Mouse (Mus musculus) CH12.LX (cell line): ENCODE measurements at regions not wholly inside any gene's neighbourhood (a gene's known extent, or its start where the extent isn't known, plus 50 kb on each side); places are given as distances from the start of the nearest gene placed in this dataset.

Experiments
- DNase-seq: peaks from one replicate; pipeline ENCODE4 v3.0.0-alpha.2; 2013; ENCODE audit errors: extremely low read depth
- H3K27ac ChIP-seq: 2 replicates; pipeline ENCODE4 v1.5.1; 2012; ENCODE audit warnings: low read depth, mild to moderate bottlenecking, control low read depth, moderate library complexity; ENCODE audit not compliant: insufficient read depth
- H3K27me3 ChIP-seq: replicated peaks from 2 replicates; pipeline ENCODE3; 2012; ENCODE audit warnings: inconsistent platforms
- H3K36me3 ChIP-seq, 2 experiments: replicated peaks in 1 of 2; 2 replicates each; pipeline versions ENCODE3 to v1.6.1; 2012; ENCODE audit warnings: inconsistent platforms in 1 of 2, low read length in 1 of 2, mild to moderate bottlenecking in 1 of 2, mixed read lengths in 1 of 2, moderate library complexity in 1 of 2; ENCODE audit not compliant: control insufficient read depth in 1 of 2, insufficient read depth in 1 of 2
- H3K4me1 ChIP-seq, 2 experiments: 2 replicates each; pipeline ENCODE4 v1.6.1; 2012; ENCODE audit warnings: inconsistent platforms in 1 of 2, moderate library complexity in 1 of 2; ENCODE audit not compliant: insufficient read depth in 2 of 2, control insufficient read depth in 1 of 2
- H3K4me2 ChIP-seq: 2 replicates; pipeline ENCODE4 v1.6.1; 2012; ENCODE audit warnings: low read depth, mild to moderate bottlenecking, control low read depth; ENCODE audit not compliant: poor library complexity, insufficient read depth, severe bottlenecking
- H3K4me3 ChIP-seq, 3 experiments: fragments of 150-350 bp in 1 of 3; sonication (generic) in 1 of 3; replicated peaks in 1 of 3; 2 replicates each; pipeline versions ENCODE3 to v1.5.1; 2011 to 2012; ENCODE audit warnings: low read depth in 2 of 3, low read length in 2 of 3, mild to moderate bottlenecking in 2 of 3, moderate library complexity in 2 of 3, control low read depth in 1 of 3, improper control_type of control experiment in 1 of 3, inconsistent platforms in 1 of 3, mixed read lengths in 1 of 3; ENCODE audit not compliant: poor library complexity in 1 of 3
- H3K79me2 ChIP-seq: replicated peaks from 2 replicates; pipeline ENCODE4 v1.6.1; 2012; ENCODE audit warnings: mild to moderate bottlenecking, moderate library complexity; ENCODE audit not compliant: control insufficient read depth, poor library complexity, insufficient read depth, severe bottlenecking; ENCODE audit errors: extremely low read depth
- H3K9ac ChIP-seq: 2 replicates; pipeline ENCODE4 v1.6.1; 2012; ENCODE audit warnings: low read depth, mild to moderate bottlenecking, control low read depth, moderate library complexity; ENCODE audit not compliant: insufficient read depth
- H3K9me3 ChIP-seq: replicated peaks from 2 replicates; pipeline ENCODE3; 2012; ENCODE audit warnings: low read length, inconsistent platforms, mixed read lengths
- CHD2 ChIP-seq: IDR thresholded peaks from 2 replicates; pipeline ENCODE4 v1.6.1; 2011; ENCODE audit warnings: low read length, improper control_type of control experiment
- CTCF ChIP-seq, 2 experiments: IDR thresholded peaks in 1 of 2; conservative IDR thresholded peaks in 1 of 2; 2 replicates each; pipeline ENCODE4 v1.5.1; 2011 to 2012; ENCODE audit warnings: low read depth in 2 of 2, low read length in 2 of 2, improper control_type of control experiment in 1 of 2, inconsistent platforms in 1 of 2, mild to moderate bottlenecking in 1 of 2, moderate library complexity in 1 of 2
- ELF1 ChIP-seq: IDR thresholded peaks from 2 replicates; pipeline ENCODE4 v1.6.1; 2014; ENCODE audit warnings: low read depth, mild to moderate bottlenecking, inconsistent platforms, low read length, improper control_type of control experiment
- HCFC1 ChIP-seq: IDR thresholded peaks from 2 replicates; pipeline ENCODE4 v1.6.1; 2012; ENCODE audit warnings: low read depth, mild to moderate bottlenecking, inconsistent platforms, low read length, improper control_type of control experiment
- IRF4 ChIP-seq: IDR thresholded peaks from 2 replicates; pipeline ENCODE4 v1.6.1; 2014; ENCODE audit warnings: low read depth, mild to moderate bottlenecking, inconsistent platforms, low read length, improper control_type of control experiment
- JUN ChIP-seq: IDR thresholded peaks from 2 replicates; pipeline ENCODE4 v1.6.1; 2011; ENCODE audit warnings: low read depth, mild to moderate bottlenecking, low read length, improper control_type of control experiment, moderate library complexity; ENCODE audit not compliant: insufficient read depth
- KAT2A ChIP-seq: IDR thresholded peaks from 2 replicates; pipeline ENCODE4 v1.6.1; 2012; ENCODE audit warnings: low read length, improper control_type of control experiment, inconsistent platforms; ENCODE audit not compliant: insufficient replicate concordance
- MAZ ChIP-seq: IDR thresholded peaks from 2 replicates; pipeline ENCODE4 v1.6.1; 2012; ENCODE audit warnings: low read depth, mild to moderate bottlenecking, inconsistent platforms, low read length, improper control_type of control experiment, moderate library complexity
- NELFE ChIP-seq: IDR thresholded peaks from 2 replicates; pipeline ENCODE4 v1.6.1; 2011; ENCODE audit warnings: low read depth, low read length, improper control_type of control experiment
- NRF1 ChIP-seq: IDR thresholded peaks from 2 replicates; pipeline ENCODE4 v1.6.1; 2014; ENCODE audit warnings: low read depth, mild to moderate bottlenecking, inconsistent platforms, low read length, improper control_type of control experiment, moderate library complexity
- PAX5 ChIP-seq: IDR thresholded peaks from 2 replicates; pipeline ENCODE4 v1.6.1; 2012; ENCODE audit warnings: low read length, inconsistent platforms, mixed read lengths
- RAD21 ChIP-seq: IDR thresholded peaks from 2 replicates; pipeline ENCODE4 v1.6.1; 2011; ENCODE audit warnings: low read depth, mild to moderate bottlenecking, low read length, improper control_type of control experiment, moderate library complexity
- TBP ChIP-seq: conservative IDR thresholded peaks from 2 replicates; pipeline ENCODE4 v1.6.1; 2011; ENCODE audit warnings: low read depth, low read length, improper control_type of control experiment
- TCF12 ChIP-seq: IDR thresholded peaks from 2 replicates; pipeline ENCODE4 v1.6.1; 2014; ENCODE audit warnings: low read depth, mild to moderate bottlenecking, inconsistent platforms, low read length, improper control_type of control experiment
- UBTF ChIP-seq: IDR thresholded peaks from 2 replicates; pipeline ENCODE4 v1.6.1; 2012; ENCODE audit warnings: low read depth, mild to moderate bottlenecking, inconsistent platforms, low read length, improper control_type of control experiment, moderate library complexity
- USF1 ChIP-seq: IDR thresholded peaks from 2 replicates; pipeline ENCODE4 v1.6.1; 2014; ENCODE audit warnings: low read depth, mild to moderate bottlenecking, inconsistent platforms, low read length, improper control_type of control experiment
- USF2 ChIP-seq: conservative IDR thresholded peaks from 2 replicates; pipeline ENCODE4 v1.6.1; 2011; ENCODE audit warnings: low read depth, low read length, improper control_type of control experiment
- ZNF384 ChIP-seq: IDR thresholded peaks from 2 replicates; pipeline ENCODE4 v1.6.1; 2012; ENCODE audit warnings: low read depth, low read length, improper control_type of control experiment, inconsistent platforms
- dilution Hi-C: fragments of 300-500 bp; cut with MboI; formaldehyde crosslinking; loops from 2 replicates; pipeline ENCODE4 v1.14.3; 2020; ENCODE audit warnings: low sequenced_read_pairs; ENCODE audit not compliant: extremely low pct_unique_long_range_greater_than_20kb, extremely low pct_ligation_motif_present
- in situ Hi-C: fragments of 300-500 bp; cut with MboI; formaldehyde crosslinking; loops from 3 replicates; pipeline ENCODE4 v1.14.3; 2019; ENCODE audit warnings: low sequenced_read_pairs, low pct_ligation_motif_present, low pct_unique_long_range_greater_than_20kb, mixed read lengths

GRCm38 (mm10) chr11:18585031-18585430 lies 433.8 kb downstream of the Meis1 start:
- no peak for DNase-seq
- H3K9me3 ChIP-seq = no peaks in the 10 kb centered on the region
- no peak for TF ChIP-seq USF1
- TF ChIP-seq MAZ = no peak
- no peak for TF ChIP-seq NRF1
- no peak for TF ChIP-seq TCF12
- TF ChIP-seq ZNF384 = no peak
- TF ChIP-seq PAX5 = no peak
- no peak for TF ChIP-seq CHD2
- TF ChIP-seq TBP = no peak
- TF ChIP-seq IRF4 = no peak
- dilution Hi-C loops = no loop called here
- no peaks in the 10 kb centered on the region for H3K4me1 ChIP-seq
- no peaks in the 10 kb centered on the region for H3K36me3 ChIP-seq
- no peak overlapping the region for H3K4me2 ChIP-seq
- H3K27me3 ChIP-seq = no peaks in the 10 kb centered on the region
- no peak overlapping the region for H3K4me3 ChIP-seq
- no peak overlapping the region for H3K9ac ChIP-seq
- no peak overlapping the region for H3K27ac ChIP-seq
- H3K79me2 ChIP-seq = no peaks in the 10 kb centered on the region
- in situ Hi-C loops = no loop called here

DNA sequence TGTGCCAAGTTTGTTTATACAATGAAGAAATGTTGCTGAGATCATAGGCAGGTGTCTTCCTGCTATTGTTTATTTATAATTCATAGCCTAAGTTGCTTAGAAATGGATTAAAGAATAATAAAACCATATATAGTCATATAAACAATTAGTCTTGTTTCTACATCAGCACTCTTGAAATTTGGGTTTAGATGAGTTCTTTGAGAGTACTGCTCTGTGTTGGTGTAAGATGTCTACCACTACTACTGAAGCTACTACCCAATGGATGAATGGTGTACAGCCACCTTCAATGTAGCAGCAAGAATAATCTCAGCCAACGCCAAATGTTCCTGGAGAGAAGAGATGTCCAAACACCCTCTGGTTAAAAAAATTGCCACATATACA lies 436.0 kb downstream of the Meis1 start:
- no peak for TF ChIP-seq CTCF (conservative IDR thresholded peaks at IDR 0.05 in 1 of 2, IDR thresholded peaks at IDR 0.05 in 1 of 2; ENCODE audit: low read depth in 2 of 2, low read length in 2 of 2)
- TF ChIP-seq PAX5 = no peak
- TF ChIP-seq UBTF = no peak
- no peak for TF ChIP-seq JUN
- TF ChIP-seq, all 38 proteins: peak for 0
- Histone ChIP-seq H3K27ac (no peak overlapping the region), H3K27me3 (no peaks in the 10 kb centered on the region), H3K4me3 (no peak overlapping the region), H3K79me2 (no peaks in the 10 kb centered on the region), H3K9me3 (no peaks in the 10 kb centered on the region), H3K4me1 (no peaks in the 10 kb centered on the region), H3K36me3 (no peaks in the 10 kb centered on the region), H3K4me2 (no peak overlapping the region), H3K9ac (no peak overlapping the region)
- dilution Hi-C loops = no loop called here
- DNase-seq = no peak
- in situ Hi-C loops = no loop called here

DNA sequence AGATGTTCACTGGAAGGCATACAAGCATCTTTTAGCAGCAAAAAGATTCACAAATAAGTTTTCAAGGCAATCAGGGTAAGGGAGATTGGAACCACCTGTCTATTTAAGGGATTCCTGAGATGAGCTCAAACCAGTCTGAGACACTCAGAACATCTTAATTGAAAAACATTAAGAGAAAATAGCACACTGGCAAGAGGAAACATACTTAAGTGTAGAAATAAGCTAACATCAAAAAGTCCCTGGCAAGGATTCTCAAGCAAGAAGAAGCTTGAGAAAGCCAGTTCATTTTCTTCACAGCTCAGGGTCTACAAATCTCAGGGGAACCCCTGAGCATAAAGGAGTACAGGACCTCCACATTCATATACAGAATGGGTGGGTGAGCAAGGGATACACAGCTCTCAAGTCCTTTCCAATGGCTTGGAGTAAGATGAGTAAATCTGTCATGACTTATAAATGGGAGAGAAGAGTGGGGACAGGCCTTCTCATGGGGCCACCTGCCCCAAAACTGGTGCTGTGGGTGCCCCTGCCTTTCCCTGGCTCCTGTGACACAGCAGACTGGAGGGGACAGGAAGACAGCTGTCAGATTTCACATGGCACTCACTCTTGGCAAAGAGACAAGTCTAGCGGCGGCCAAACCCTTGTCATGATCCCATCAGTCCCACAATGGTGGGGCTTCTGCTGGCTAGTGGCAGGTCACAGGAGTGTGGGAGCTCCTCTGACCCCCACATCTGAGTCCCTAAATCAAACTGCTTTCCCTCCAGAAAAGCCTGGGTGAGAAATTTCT lies 436.6 kb downstream of the Meis1 start:
- no peak overlapping the region for H3K27ac ChIP-seq
- TF ChIP-seq ELF1 (no peak), NELFE (no peak), USF1 (no peak), CHD2 (no peak), HCFC1 (no peak), NRF1 (no peak), RAD21 (no peak), USF2 (no peak), IRF4 (no peak), KAT2A (no peak), UBTF (no peak)
- TF ChIP-seq, all 38 proteins: peak for 0
- Histone ChIP-seq H3K4me3 (no peak overlapping the region), H3K4me1 (no peaks in the 10 kb centered on the region), H3K36me3 (no peaks in the 10 kb centered on the region), H3K4me2 (no peak overlapping the region), H3K27me3 (no peaks in the 10 kb centered on the region), H3K79me2 (no peaks in the 10 kb centered on the region), H3K9ac (no peak overlapping the region), H3K9me3 (no peaks in the 10 kb centered on the region)
- DNase-seq = no peak
- dilution Hi-C loops (no loop called here), in situ Hi-C loops (no loop called here)
